Mouse (Mus musculus): ENCODE measurements around the gene Ccdc167. TPM values are rescaled to one million over a fixed set of nuclear protein-coding genes. Genes with fewer than 3 reads are reported as not detected.

Gene Ccdc167
- 1.4 TPM in 2 replicates for polyA plus RNA-seq (2012)

- Histone ChIP-seq H3K4me3 (replicated peaks) (peak within 1 kb of the TSS; percentile 84), H3K27me3 (ENCODE audit: control insufficient read depth) (peaks cover 2% of the 10 kb centered on the region; the same call in 1 of the 2 replicates), H3K4me1 (ENCODE audit: control insufficient read depth) (peaks cover 27% of the 10 kb centered on the region), H3K9me3 (ENCODE audit: control insufficient read depth, low read length) (no peaks in the 10 kb centered on the region), H3K36me3 (ENCODE audit: control insufficient read depth) (peaks cover 9% of the 10 kb centered on the region)
- TF ChIP-seq GATA1 (IDR thresholded peaks at IDR 0.05; ENCODE audit: low read length) (no peak), TAL1 (IDR thresholded peaks at IDR 0.05; ENCODE audit: low read length) (no peak)
Observed at GRCm38 (mm10) chr17:29716732-29717445, at the start of gene Ccdc167. Gene Ccdc167, minus strand, starts transcription at chr17:29717044.

- Histone ChIP-seq H3K27me3 (ENCODE audit: control insufficient read depth) (no peaks in the 10 kb centered on the region; the same call in 1 of the 2 replicates), H3K36me3 (ENCODE audit: control insufficient read depth) (no peaks in the 10 kb centered on the region), H3K9me3 (ENCODE audit: control insufficient read depth, low read length) (no peaks in the 10 kb centered on the region), H3K4me1 (ENCODE audit: control insufficient read depth) (peaks cover 5% of the 10 kb centered on the region), H3K4me3 (replicated peaks) (no peak overlapping the region)
- TF ChIP-seq TAL1 (IDR thresholded peaks at IDR 0.05; ENCODE audit: low read length): no peak
- no peak for TF ChIP-seq GATA1 (IDR thresholded peaks at IDR 0.05; ENCODE audit: low read length)
Observed at GRCm38 (mm10) chr17:29765380-29765779, 48.5 kb upstream of the Ccdc167 start.

- TF ChIP-seq GATA1 (IDR thresholded peaks at IDR 0.05; ENCODE audit: low read length): no peak
- TF ChIP-seq TAL1 (IDR thresholded peaks at IDR 0.05; ENCODE audit: low read length): no peak
- no peaks in the 10 kb centered on the region for H3K36me3 ChIP-seq (ENCODE audit: control insufficient read depth)
- peaks cover 1% of the 10 kb centered on the region; the same call in 1 of the 2 replicates for H3K4me1 ChIP-seq (ENCODE audit: control insufficient read depth)
- no peak overlapping the region for H3K4me3 ChIP-seq (replicated peaks)
- H3K27me3 ChIP-seq (ENCODE audit: control insufficient read depth): no peaks in the 10 kb centered on the region
- H3K9me3 ChIP-seq (ENCODE audit: control insufficient read depth, low read length): no peaks in the 10 kb centered on the region
Observed at GRCm38 (mm10) chr17:29762551-29762950, 45.7 kb upstream of the Ccdc167 start.

GRCm38 (mm10) chr17:29761938-29762337, 45.1 kb upstream of the Ccdc167 start:
- no peaks in the 10 kb centered on the region for H3K27me3 ChIP-seq (ENCODE audit: control insufficient read depth)
- no peak overlapping the region for H3K4me3 ChIP-seq (replicated peaks)
- no peaks in the 10 kb centered on the region for H3K36me3 ChIP-seq (ENCODE audit: control insufficient read depth)
- H3K4me1 ChIP-seq (ENCODE audit: control insufficient read depth): peaks cover 1% of the 10 kb centered on the region; the same call in 1 of the 2 replicates
- no peaks in the 10 kb centered on the region for H3K9me3 ChIP-seq (ENCODE audit: control insufficient read depth, low read length)
- no peak for TF ChIP-seq GATA1 (IDR thresholded peaks at IDR 0.05; ENCODE audit: low read length)
- no peak for TF ChIP-seq TAL1 (IDR thresholded peaks at IDR 0.05; ENCODE audit: low read length)

- Histone ChIP-seq H3K27me3 (ENCODE audit: control insufficient read depth) (no peaks in the 10 kb centered on the region), H3K36me3 (ENCODE audit: control insufficient read depth) (no peaks in the 10 kb centered on the region), H3K9me3 (ENCODE audit: control insufficient read depth, low read length) (no peaks in the 10 kb centered on the region), H3K4me1 (ENCODE audit: control insufficient read depth) (peaks cover 1% of the 10 kb centered on the region; the same call in 1 of the 2 replicates), H3K4me3 (replicated peaks) (no peak overlapping the region)
- no peak for TF ChIP-seq TAL1 (IDR thresholded peaks at IDR 0.05; ENCODE audit: low read length)
- no peak for TF ChIP-seq GATA1 (IDR thresholded peaks at IDR 0.05; ENCODE audit: low read length)
Observed at GRCm38 (mm10) chr17:29760404-29761375, 43.8 kb upstream of the Ccdc167 start.

GRCm38 (mm10) chr17:29759963-29760362, 43.1 kb upstream of the Ccdc167 start:
- no peak for TF ChIP-seq TAL1 (IDR thresholded peaks at IDR 0.05; ENCODE audit: low read length)
- no peak for TF ChIP-seq GATA1 (IDR thresholded peaks at IDR 0.05; ENCODE audit: low read length)
- Histone ChIP-seq H3K4me3 (replicated peaks) (no peak overlapping the region), H3K4me1 (ENCODE audit: control insufficient read depth) (peaks cover 1% of the 10 kb centered on the region; the same call in 1 of the 2 replicates)

GRCm38 (mm10) chr17:29756381-29756780, 39.5 kb upstream of the Ccdc167 start:
- H3K9me3 ChIP-seq (ENCODE audit: control insufficient read depth, low read length): peaks cover 6% of the 10 kb centered on the region; the same call in 1 of the 2 replicates
- TF ChIP-seq TAL1 (IDR thresholded peaks at IDR 0.05; ENCODE audit: low read length) (no peak), GATA1 (IDR thresholded peaks at IDR 0.05; ENCODE audit: low read length) (no peak)
- H3K4me3 ChIP-seq (replicated peaks): no peak overlapping the region
- H3K27me3 ChIP-seq (ENCODE audit: control insufficient read depth): peaks cover 5% of the 10 kb centered on the region
- H3K4me1 ChIP-seq (ENCODE audit: control insufficient read depth): no peaks in the 10 kb centered on the region
- H3K36me3 ChIP-seq (ENCODE audit: control insufficient read depth): no peaks in the 10 kb centered on the region

More at GRCm38 (mm10) chr17:29759963-29760362, 43.1 kb upstream of the Ccdc167 start:
- Histone ChIP-seq H3K36me3 (ENCODE audit: control insufficient read depth) (no peaks in the 10 kb centered on the region), H3K27me3 (ENCODE audit: control insufficient read depth) (no peaks in the 10 kb centered on the region), H3K9me3 (ENCODE audit: control insufficient read depth, low read length) (no peaks in the 10 kb centered on the region)

GRCm38 (mm10) chr17:29754510-29754909, 37.7 kb upstream of the Ccdc167 start:
- H3K9me3 ChIP-seq (ENCODE audit: control insufficient read depth, low read length): peaks cover 6% of the 10 kb centered on the region; the same call in 1 of the 2 replicates
- H3K4me1 ChIP-seq (ENCODE audit: control insufficient read depth): no peaks in the 10 kb centered on the region
- no peak for TF ChIP-seq GATA1 (IDR thresholded peaks at IDR 0.05; ENCODE audit: low read length)
- no peak overlapping the region for H3K4me3 ChIP-seq (replicated peaks)
- no peaks in the 10 kb centered on the region for H3K36me3 ChIP-seq (ENCODE audit: control insufficient read depth)
- H3K27me3 ChIP-seq (ENCODE audit: control insufficient read depth): peaks cover 12% of the 10 kb centered on the region

GRCm38 (mm10) chr17:29747466-29747865, 30.6 kb upstream of the Ccdc167 start:
- no peaks in the 10 kb centered on the region for H3K4me1 ChIP-seq (ENCODE audit: control insufficient read depth)
- peaks cover 51% of the 10 kb centered on the region for H3K27me3 ChIP-seq (ENCODE audit: control insufficient read depth)
- no peak overlapping the region for H3K4me3 ChIP-seq (replicated peaks)
- TF ChIP-seq GATA1 (IDR thresholded peaks at IDR 0.05; ENCODE audit: low read length) (no peak), TAL1 (IDR thresholded peaks at IDR 0.05; ENCODE audit: low read length) (no peak)
- H3K9me3 ChIP-seq (ENCODE audit: control insufficient read depth, low read length): no peaks in the 10 kb centered on the region
- no peaks in the 10 kb centered on the region for H3K36me3 ChIP-seq (ENCODE audit: control insufficient read depth)

Data from erythroblast, embryonic 14.5 days (primary cell).